Mouse (Mus musculus): ENCODE data around the gene Plcg1.

The Plcg1 gene

DNA sequence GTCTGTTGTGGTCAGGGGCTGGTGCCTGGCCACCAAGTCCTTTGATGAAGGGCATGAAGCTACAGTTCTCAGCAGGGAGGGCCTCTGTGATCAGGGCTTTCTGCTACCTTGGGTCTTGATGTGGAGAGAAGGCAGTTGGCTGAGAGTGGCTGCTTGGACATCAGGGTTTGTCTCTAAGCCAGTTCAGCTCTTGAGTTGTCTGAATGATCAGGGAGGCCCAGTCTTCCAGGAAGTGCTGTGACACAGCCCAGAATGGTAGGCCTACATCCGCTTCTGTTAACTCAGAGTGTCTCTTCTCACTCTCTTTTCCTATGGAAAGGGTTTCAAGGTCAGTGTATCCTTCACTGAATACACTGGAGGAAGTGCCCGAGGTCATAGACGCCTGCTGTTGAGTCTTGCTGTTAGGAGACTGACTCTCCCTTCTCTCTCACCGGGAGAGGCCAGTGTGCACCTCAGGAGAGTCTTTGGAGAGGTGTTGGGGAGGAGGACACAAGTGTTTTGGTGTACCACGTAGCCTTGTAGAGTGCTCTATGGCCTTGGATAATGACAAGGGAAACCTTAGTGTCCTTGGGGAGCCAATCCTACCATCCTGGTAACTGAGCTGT, 4.7 kb downstream of the Plcg1 start:
- DNase-seq (ENCODE audit: low spot score), result no peak

DNA sequence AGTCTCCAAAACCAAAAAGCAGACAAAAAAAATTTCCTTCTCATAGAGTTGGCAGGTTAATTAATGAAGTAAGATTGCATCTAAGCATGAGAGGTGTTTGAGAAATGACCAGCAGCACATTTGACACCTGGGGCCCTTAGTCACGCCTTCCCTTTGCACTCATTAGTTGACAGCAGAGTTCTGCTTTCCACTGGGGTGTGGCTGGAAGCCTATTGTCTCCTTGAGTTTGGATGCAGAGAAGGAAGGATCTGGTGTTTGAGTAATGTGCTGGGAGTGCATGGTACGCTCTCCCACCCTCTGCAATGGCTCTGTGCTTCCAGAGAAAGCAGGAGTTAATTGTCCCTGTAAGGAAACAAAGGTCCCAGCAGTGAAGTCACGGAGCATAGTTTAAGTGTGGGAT, 5.4 kb downstream of the Plcg1 start:
- DNase-seq (ENCODE audit: low spot score), result no peak

DNA sequence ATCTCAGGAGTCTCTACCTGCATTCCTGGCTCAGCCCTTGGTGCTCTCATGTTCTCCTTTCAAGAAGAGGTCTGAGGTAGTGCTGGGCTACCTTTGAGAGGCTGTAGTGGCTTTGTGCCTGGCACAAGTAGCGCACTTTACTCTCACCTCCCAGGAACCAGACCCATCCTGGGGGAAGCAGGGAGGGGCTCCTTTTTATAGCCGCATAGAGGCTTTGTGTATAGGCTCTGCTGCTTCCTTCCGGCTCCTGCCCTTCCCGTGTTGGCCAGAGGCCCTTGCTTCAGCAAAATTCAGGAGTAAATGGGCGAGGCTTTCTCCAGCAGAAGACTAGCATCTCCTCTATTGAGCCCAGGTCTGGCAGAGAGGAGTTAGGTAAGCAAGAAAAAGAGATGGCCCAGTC, 7.3 kb downstream of the Plcg1 start:
- no peak for DNase-seq (ENCODE audit: low spot score)

DNA sequence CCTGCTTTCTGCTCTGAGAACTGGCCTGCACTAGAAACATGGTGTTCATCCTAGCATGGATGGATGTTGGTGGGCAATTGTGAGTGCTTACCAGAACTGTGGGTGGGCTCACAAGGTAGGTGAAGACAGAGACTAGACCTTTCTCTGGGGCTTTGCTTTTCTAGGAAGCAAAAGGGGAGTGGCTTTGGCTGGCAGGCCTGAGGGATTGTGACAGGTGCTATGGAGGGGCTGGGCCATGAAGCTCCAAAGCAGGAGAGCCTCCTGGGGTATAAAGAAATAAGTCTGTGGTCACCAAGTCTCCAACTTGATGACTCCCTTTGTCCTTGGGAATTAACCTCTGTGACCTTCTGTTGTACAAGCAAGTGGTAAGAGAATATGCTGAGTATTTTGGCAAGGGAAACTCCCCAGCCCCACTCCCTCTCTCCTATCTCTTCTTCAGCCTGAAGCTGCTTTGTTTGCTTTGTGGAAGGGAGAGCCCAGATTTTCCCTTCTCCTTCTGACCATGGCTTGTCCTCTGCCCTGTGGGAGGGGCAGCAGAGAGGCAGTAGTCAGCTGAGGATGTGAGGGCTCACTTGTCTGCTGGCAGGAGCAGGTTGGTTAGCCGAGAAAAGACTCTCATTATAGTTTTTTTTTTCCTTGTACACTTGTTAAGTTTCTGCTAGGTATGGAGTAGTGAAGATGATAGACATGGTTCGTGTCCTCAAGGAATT, 8.7 kb downstream of the Plcg1 start:
- DNase-seq (ENCODE audit: low spot score), result no peak

DNA sequence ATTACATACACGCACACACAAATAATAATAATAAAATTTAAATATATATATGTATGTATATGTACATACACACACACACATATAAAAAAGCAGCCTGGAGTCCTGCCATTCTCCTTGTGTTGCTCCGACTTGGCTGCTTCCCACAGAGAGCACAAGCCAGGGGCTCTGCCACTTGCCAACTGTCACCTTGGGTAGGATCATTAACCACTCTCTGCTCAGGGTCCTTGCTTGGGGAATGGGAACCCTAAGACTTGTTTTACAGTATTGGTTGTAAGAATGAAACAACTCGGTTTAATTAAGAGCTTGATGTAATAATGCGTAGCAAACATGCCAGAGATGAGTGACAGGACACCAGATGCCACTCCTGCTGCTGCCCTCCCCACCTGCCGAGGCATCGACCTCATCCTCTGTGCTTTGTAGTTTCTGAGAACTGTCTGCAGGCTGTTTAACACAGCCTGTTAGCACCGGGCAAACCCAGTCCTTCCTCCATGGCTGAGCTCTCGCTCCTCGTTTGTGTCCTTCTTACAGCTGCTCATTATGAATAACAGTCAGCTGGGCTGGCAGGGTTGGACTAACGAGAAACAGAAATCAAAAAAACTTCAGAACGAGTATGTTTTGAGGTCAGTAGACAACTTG, 9.5 kb downstream of the Plcg1 start:
- no peak for DNase-seq (ENCODE audit: low spot score)

DNA sequence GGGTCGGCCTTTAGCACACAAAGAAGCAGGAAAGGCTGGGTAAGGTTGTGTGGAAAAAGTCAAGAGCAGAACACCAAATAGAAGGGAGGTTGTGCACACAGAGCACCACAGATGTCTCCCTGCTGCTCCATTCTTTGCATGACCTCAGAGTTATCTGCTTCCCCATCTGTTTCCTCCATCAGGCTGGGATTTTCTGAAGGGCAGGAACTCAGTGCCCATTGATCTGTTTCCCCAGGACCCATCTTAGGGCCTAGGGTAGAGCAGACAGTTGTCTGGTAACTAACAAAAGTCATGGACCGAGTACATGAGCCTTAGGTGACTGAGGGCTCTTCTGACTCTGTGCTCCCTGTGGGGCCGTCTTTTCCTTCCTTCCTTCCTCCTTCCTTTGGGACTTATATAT, 10.5 kb downstream of the Plcg1 start:
- DNase-seq (ENCODE audit: low spot score), result no peak

DNA sequence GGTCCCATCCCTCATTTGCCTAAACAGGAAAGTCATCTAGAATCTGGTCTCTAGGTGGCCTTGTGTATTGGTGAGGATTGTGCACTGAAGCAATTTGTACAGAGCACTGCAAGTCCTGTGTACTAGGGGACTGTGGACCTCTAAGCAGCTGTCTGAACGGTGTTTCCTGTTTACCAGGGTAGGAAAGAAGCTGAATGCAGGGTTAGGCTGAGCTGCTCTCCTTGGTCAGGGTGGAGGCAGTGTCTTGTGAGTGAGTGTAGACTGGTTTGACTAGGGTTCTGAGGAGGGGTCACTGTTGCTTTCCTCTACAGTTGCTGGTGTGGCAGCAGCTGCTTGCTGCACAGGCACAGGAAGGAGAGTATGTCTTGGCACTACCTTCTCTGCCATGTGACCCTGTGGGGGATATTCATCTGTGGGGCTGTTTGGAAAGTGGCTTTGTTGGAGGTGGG, 11.1 kb downstream of the Plcg1 start:
- no peak for DNase-seq (ENCODE audit: low spot score)

DNA sequence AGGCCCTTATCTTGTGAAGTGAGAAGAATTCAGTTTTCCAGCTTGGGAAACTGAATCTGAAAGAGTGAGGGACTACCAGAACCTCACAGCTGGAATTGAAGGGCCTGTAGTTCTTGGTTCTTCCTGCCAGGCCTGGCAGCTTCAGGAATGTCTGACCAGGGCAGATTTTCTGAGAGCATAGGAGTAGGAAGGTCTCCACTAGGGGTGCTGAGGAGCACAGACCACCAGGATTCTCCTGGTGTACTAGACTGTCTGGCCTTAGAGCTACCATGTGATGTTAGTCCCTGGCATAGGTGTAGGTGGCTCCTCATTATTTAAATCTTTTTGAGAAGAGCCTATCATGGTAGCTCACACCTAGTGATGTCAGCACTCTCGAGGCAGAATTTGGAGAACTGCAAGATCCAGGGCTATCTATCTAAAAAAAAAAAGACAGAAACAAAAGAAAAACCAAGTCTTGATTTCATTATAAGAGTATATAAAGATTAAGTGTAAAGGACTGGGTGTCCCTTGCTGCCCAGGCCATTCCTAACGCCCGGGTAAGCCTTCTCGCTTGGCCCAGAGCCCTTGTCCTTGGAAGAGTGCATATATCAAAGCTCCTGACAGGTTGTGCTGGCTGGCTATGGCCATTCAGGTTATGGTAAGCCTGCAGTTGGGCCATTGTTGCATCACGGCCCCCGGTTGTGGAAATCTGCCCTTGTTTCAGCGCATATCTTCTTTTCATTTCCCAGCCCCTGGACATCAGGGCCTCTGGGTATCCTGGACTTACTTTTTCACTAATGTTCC, 13.1 kb downstream of the Plcg1 start:
- DNase-seq (ENCODE audit: low spot score), result peak; percentile 48

DNA sequence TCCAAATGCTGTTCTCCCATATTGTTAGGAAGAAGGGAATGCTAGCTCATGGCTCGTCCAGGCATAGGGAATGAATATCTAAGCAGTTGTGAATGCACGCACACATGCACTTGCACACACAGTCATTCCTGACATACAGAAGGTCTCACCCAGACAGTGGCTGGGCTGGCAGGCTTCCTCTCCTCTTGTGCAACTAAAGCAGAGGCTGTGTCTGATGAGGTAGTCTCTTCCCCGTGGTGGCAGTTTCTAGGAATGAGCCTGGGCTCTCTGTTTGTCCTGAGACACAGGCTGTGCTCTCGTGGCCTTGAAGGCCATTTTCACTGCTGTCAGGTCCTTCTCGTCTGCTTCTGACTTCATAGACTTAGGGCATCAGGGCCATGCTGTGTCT, 13.7 kb downstream of the Plcg1 start:
- DNase-seq (ENCODE audit: low spot score), result no peak

DNA sequence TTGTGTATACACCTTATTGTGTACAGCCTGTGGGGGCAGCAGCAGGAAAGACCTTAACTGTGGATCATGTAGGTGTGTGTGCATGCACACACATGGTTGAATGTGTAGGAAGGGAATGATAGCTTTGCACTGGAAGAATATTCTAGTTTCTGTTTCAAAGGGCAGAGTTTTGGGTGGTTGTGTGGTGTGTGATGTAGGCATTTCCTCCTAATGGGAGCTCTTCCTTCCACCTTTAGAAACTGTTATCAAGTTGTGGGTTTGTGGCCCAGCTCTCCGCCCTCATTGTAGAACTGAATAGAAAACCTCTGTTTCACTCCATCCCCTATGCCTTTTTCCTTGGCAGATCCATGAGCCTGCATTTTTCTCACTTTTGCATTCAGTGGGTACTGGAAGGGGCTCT, 14.4 kb downstream of the Plcg1 start:
- DNase-seq (ENCODE audit: low spot score), result no peak

DNA sequence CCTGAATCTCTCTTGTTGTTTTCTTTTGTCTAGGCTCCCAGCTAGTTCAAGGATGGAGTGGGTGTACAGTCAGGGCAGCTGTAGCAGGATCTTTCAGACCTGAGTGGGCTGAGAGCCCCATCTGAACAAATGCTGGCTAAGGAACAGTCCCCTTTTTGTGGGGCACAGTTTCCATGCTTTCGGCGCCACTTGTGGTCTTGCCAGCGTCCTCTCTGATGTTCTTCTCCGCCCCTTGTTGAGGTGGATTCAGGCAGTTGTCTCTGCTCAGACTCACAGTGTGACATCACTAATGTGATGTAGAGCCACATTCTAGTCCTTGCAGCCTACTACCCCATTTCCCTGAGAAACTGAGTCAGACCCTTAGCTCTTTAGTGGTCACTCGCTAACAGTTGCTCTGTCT, 15.5 kb downstream of the Plcg1 start:
- DNase-seq (ENCODE audit: low spot score), result no peak

DNA sequence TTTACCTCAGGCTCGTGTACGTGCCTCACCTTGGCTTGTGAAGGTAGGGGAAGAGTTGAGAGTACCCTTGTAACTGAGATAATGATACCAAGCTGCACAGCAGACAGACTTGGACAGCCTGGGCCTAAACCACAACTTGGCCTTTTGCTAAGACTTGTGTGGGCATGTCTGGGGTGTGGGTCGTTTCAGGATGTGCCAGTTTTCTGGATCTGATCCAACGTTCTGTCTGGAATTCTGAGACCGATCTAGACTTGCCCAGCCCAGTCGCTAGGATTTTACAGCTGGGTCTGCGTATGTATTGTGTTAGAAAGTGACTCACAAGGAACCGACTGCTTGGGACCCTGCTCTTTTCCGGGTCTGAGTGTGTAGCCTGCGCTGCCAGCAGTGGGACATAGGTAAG, 16.0 kb downstream of the Plcg1 start:
- no peak for DNase-seq (ENCODE audit: low spot score)

DNA sequence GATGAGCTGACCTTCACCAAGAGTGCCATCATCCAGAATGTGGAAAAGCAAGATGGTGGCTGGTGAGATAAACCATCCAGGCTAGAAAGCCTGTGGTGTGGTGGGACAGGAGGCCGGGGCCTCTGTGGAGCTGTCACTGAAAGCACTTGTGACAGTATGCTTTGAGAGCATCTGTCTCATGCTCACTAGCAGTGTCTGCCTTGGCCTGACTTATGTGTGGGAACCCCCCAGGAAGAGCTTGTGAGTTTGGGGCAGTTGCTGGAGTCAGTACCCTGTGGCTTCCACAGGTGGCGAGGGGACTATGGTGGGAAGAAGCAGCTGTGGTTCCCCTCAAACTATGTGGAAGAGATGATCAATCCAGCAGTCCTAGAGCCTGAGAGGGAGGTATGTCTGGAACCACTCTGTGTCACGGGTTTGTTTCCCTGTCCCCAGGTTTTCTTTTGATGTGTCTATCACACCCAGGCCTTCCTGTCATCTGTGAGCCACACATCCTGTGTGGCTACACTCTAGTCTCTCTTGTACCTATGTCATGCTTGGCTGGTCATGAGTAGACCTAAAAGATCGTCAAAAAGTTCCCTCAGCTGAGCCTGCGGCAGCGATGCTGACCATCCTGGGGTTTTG, 25.6 kb downstream of the Plcg1 start:
- DNase-seq (ENCODE audit: low spot score), result no peak

DNA sequence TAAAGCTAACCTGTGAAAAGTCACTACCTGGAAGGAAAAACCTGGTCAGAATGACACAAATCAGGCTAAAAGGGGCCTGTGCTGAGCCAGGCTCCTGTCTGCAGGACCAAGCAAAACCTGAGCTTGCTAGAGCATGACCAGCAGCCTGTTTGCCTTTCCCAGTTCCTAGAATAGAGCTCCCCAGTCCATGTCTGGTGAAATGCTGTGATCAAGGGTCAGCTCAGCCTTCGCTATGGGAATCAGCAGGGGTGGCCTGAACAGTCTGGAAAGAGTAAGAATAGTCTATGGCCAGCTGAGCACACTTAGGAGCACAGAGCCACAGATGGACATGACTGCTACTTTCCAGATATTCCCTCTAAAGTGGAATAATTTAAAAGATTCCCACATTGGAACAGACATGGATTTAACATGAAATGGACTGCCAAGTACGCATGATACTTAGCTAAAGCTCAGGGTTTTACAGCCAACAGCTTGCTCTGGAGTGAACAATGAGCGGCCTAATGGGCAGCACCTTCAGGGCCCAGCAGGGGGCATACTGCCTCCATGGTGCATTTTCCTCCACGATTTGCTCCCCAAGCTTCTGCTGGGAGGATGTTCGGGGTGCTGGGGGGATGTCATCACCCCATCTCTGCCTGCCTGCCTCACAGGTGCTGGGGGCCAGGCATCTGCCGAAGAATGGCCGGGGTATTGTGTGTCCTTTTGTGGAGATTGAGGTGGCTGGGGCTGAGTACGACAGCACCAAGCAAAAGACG, 29.5 kb downstream of the Plcg1 start:
- DNase-seq (ENCODE audit: low spot score), result peak; percentile 29

DNA sequence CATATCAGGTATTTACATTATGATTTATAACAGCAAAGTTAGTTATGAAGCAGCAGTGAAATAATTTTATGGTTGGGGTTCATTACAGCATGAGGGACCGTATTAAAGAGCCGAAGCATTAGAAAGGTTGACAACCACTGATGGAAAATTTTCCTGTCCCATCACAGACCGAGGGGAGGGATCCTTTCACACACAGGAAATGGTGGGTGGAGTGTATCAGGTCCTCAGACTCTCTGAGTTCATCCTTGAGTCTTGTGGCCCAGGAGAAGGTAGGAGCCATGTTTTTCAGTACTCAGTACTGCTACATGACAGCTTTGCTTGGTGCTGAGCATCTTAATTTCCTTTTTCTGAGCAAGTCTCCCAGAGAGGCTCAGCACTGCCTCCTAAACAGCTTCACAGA, 32.7 kb downstream of the Plcg1 start:
- DNase-seq (ENCODE audit: low spot score), result no peak

DNA sequence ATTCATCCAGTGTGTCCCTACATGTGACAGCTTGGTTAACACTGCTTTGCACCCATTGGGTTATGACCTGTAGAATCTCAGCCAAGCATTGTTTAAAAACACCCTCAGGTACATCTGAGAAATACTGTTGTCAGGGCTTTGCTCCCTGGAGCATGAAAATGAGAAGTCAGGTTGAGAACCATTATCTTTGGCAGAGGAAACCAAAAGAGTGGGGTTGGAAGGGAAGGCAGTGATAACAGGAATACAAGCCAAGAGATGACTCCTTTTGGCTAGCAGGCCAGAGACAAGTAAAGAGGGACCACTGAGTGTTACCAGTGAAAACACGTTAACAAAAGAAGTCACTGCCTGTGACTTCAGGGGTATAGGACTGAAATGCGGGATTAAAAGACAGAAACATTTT, 33.3 kb downstream of the Plcg1 start:
- no peak for DNase-seq (ENCODE audit: low spot score)

DNA sequence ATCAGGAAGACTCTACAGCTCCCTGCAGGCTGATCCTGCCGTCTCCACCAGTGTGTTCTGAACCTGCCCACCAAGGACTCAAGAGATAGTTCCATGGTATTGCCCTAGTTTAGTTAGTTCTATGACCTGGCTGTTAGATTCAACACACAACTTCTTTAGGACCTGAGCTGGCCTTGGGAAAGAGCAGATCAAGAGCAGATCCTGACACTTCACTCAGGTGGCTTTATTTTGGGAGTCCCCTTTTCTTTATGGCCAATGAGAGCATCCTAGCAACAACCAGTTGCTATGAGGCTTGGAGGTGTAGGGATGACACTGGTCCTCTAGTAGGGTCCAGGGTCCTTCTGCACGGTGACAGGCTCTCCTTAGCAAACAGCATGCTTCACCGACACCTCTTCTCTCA, 34.0 kb downstream of the Plcg1 start:
- DNase-seq (ENCODE audit: low spot score), result no peak

DNA sequence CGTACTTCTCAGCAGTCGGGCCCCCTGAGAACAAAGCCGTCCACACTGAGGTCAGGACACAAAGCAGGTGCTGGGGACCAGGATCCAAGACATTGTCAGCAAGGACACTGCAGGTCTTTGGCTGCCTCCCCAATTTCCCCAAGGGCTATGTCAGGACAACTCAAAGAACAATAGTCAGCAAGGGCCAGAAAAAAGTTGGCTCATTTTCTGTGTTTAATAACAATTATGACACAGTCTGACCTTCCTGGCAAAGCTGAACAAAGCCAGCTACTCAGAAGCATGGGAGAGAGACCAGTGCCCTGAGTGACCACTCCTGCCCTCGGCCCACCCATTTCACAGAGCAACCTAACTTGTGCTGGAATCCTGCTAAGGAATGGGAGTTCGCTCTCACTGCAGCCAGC, 35.3 kb downstream of the Plcg1 start:
- peak; percentile 35 for DNase-seq (ENCODE audit: low spot score)

DNA sequence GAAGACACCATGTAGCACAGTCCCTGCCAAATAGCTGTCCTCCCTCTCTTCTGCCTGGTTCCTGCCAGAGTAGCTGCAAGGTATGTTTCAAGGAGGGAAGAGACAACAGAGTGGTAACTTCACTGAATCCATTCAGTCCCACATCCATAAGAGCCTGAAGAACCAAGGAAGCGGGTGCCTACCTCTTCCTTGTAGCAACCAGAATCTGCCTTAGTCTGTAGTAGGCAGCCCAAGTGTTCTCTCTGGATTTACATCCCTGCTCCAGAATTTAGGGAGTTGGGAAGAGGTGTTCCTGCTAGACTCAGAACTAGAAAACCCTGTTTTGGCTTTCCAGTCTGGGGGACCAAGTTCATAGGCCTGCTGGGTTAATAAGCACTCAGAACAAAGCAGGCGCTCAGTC, 36.1 kb downstream of the Plcg1 start:
- DNase-seq (ENCODE audit: low spot score), result no peak

DNA sequence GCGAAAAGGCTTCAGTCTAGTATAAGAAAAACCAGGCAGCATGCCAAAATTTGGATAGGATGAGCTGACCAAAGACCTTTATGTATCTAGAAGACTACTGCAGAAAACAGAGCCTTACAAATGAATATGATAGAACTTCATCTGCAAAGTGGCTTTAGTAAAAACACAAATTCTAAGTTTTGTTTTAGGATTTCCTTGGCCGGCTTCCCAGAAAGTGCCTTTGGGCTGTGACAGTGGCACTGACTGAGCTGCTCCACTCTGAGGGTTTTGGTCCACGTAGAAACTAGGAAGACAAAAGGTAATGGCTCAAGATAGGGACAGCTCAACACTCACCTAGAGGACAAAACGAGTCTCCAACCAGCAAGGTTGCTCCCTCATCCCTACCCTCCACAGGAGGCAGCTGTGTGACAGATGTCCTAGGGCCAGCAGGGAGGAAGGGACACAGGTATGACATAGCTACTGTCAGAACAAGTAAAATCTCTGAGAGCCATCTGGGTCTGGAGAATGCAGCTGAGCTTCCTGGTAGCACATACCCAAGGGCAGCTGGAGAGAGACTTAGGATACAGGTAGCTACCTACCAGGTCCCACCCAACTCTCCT, 37.1 kb downstream of the Plcg1 start:
- no peak for DNase-seq (ENCODE audit: low spot score)

DNA sequence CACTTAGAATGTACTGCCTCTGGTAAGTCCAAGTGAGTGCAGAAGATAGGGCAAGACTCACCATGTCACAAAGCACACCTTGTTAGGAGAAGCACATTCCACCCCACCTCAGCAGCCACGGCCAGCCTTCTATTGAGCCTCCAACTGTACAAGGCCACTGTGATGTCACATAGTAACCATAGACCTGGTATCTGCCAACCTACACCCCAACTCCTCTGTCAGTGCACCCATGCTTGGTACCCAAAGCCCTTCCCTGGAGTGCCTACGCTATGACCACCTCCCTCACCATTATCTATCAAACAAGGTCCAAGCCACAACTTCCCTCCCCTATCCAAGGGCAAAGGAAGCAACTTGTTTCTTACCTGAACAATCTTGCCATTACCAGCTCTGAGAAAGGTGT, 37.9 kb downstream of the Plcg1 start:
- no peak for DNase-seq (ENCODE audit: low spot score)

Measured in ovary, postnatal 14 days (tissue).